Mouse (Mus musculus) heart, postnatal 0 days (tissue): ENCODE measurements around the gene Mrpl54.

Source experiments
- CTCF ChIP-seq: IDR thresholded peaks from 2 replicates; pipeline ENCODE4 v1.5.1; 2016; ENCODE audit warnings: antibody characterized with exemption, control low read depth, low read depth
- EP300 ChIP-seq: IDR thresholded peaks from 2 replicates; pipeline ENCODE4 v1.6.1; 2016; ENCODE audit warnings: antibody characterized with exemption, low read depth

GRCm38 (mm10) chr10:81284719-81285118, 18.0 kb upstream of the Mrpl54 start:
- TF ChIP-seq EP300 = no peak
- no peak for TF ChIP-seq CTCF
